Mouse (Mus musculus) neural tube, embryonic 15.5 days (tissue): ENCODE results near the gene Anxa9. TPM values are rescaled to one million over a fixed set of nuclear protein-coding genes. Genes with fewer than 3 reads are reported as not detected.

Experiments used
- ATAC-seq: fragments of 200-750 bp; cut with Nextera tagmentation; 2 replicates; pipeline ENCODE4 v1.8.0; 2017; ENCODE audit warnings: mild to moderate bottlenecking, moderate TSS enrichment, moderate library complexity; ENCODE audit not compliant: low FRiP score
- H3K27ac ChIP-seq: fragments of 300-500 bp; sonication (generic); replicated peaks from 2 replicates; pipeline ENCODE4 v1.5.1; 2015; ENCODE audit warnings: mild to moderate bottlenecking, inconsistent platforms
- H3K27me3 ChIP-seq: fragments of 300-500 bp; sonication (generic); replicated peaks from 2 replicates; pipeline ENCODE4 v1.6.1; 2015; ENCODE audit warnings: inconsistent platforms
- H3K36me3 ChIP-seq: fragments of 300-500 bp; sonication (generic); 2 replicates; pipeline ENCODE4 v1.6.1; 2015; ENCODE audit warnings: inconsistent platforms
- H3K4me1 ChIP-seq: fragments of 300-500 bp; sonication (generic); 2 replicates; pipeline ENCODE4 v1.6.1; 2015; ENCODE audit warnings: inconsistent platforms
- H3K4me2 ChIP-seq: fragments of 300-500 bp; sonication (generic); 2 replicates; pipeline ENCODE4 v1.6.1; 2015; ENCODE audit warnings: inconsistent platforms, mild to moderate bottlenecking, moderate library complexity
- H3K4me3 ChIP-seq: fragments of 300-500 bp; sonication (generic); replicated peaks from 2 replicates; pipeline ENCODE4 v1.5.1; 2015; ENCODE audit warnings: mild to moderate bottlenecking, inconsistent platforms
- H3K9ac ChIP-seq: fragments of 300-500 bp; sonication (generic); replicated peaks from 2 replicates; pipeline ENCODE4 v1.6.1; 2015; ENCODE audit warnings: mild to moderate bottlenecking, inconsistent platforms
- H3K9me3 ChIP-seq: fragments of 300-500 bp; sonication (generic); replicated peaks from 2 replicates; pipeline ENCODE4 v1.6.1; 2016; ENCODE audit warnings: inconsistent platforms
- WGBS: fragments of 180-500 bp; shearing (Covaris S2); methylation state at CpG from one replicate; pipeline ENCODE4 v1.1.7; 2015; ENCODE audit warnings: mixed read lengths; 5-methylcytosine and 5-hydroxymethylcytosine counted together
- polyA plus RNA-seq: library from polyadenylated mRNA; unstranded; fragments of >200 nt; fragmentation: Nextera tagmentation; extraction: Ambion mirVana; gene quantifications from 2 replicates; pipeline ENCODE4 v1.2.1, GENCODE M21; 2015

Anxa9 gene
- polyA plus RNA-seq, 1 experiment from 2014 or later: 0.40 TPM

DNA sequence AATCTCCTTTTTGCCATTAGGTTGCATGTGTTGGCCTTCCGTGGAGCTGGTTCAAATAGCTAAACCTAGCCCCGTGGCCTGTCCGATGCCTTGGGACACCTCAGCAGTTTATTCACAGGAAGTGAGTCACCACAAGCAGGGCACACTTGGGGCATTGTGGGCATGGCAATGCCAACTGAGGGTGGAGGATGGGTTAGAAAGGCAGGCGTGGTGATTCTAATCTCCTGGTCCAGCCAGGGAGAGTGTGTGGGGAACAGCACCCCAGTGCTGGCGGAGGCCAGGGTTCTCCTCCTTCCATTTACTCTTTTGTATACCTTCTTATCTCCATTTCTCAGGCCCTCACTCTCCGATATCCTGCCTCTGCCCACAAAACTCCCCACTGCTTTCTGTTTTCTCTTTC is 5.6 kb upstream of the Anxa9 start:
- Histone ChIP-seq H3K27ac (no peak overlapping the region), H3K4me1 (peaks cover 27% of the 10 kb centered on the region), H3K4me2 (no peak overlapping the region), H3K9me3 (no peaks in the 10 kb centered on the region), H3K36me3 (no peaks in the 10 kb centered on the region), H3K4me3 (no peak overlapping the region), H3K27me3 (no peaks in the 10 kb centered on the region), H3K9ac (no peak overlapping the region)
- WGBS: 81% methylated on average over 6 of the region's 6 CpGs
- no peak for ATAC-seq

GRCm38 (mm10) chr3:95310968-95311882 is 4.2 kb upstream of the Anxa9 start:
- ATAC-seq: no peak
- no peaks in the 10 kb centered on the region for H3K9me3 ChIP-seq
- peaks cover 16% of the 10 kb centered on the region for H3K4me1 ChIP-seq
- no peaks in the 10 kb centered on the region for H3K36me3 ChIP-seq
- no peak overlapping the region for H3K4me3 ChIP-seq
- H3K27me3 ChIP-seq: no peaks in the 10 kb centered on the region
- 66% methylated on average over 9 of the region's 9 CpGs for WGBS
- H3K9ac ChIP-seq: no peak overlapping the region
- no peak overlapping the region for H3K27ac ChIP-seq
- H3K4me2 ChIP-seq: no peak overlapping the region

GRCm38 (mm10) chr3:95310496-95310895 is 3.5 kb upstream of the Anxa9 start:
- Histone ChIP-seq H3K36me3 (no peaks in the 10 kb centered on the region), H3K4me2 (no peak overlapping the region), H3K9me3 (no peaks in the 10 kb centered on the region), H3K4me3 (no peak overlapping the region), H3K27me3 (no peaks in the 10 kb centered on the region), H3K4me1 (peaks cover 9% of the 10 kb centered on the region; the same call in 1 of the 2 replicates), H3K27ac (no peak overlapping the region), H3K9ac (no peak overlapping the region)
- ATAC-seq: no peak
- WGBS: 71% methylated on average over 3 of the region's 3 CpGs

- WGBS: 84% methylated on average over 4 of the region's 4 CpGs
- H3K27ac ChIP-seq: no peak overlapping the region
- no peaks in the 10 kb centered on the region for H3K27me3 ChIP-seq
- no peak for ATAC-seq
- no peaks in the 10 kb centered on the region for H3K9me3 ChIP-seq
- no peaks in the 10 kb centered on the region for H3K36me3 ChIP-seq
- H3K4me3 ChIP-seq: no peak overlapping the region
- no peak overlapping the region for H3K9ac ChIP-seq
- no peak overlapping the region for H3K4me2 ChIP-seq
- H3K4me1 ChIP-seq: no peaks in the 10 kb centered on the region
Observed at GRCm38 (mm10) chr3:95306244-95306643, 732 bp downstream of the Anxa9 start.

DNA sequence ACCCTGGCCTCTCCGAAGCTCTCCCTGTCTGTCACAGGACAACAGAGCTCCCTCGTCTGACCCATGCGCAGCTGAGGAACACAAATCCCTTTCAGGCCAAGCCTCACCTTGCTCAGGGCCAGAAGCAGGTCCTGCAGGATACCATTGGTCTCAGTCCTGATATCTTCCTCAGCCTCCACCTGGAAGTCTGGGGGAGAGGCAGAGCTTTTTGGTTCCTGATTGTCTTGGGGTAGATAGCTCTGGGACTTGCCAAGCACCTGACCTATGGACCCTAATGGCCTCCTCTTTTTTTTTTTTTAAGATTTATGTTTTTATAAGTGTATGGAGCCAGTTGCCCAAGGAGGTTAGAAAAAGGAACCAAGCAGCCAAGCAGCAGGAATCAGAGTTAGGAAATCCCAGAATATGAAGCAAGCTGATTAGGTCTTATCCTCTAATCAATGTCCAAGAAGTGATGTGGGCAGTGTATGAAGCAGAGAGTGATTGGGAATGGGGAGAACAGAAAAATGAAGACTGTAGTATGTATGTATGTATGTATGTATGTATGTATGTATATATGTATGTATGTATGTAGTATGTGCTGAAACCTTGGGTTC is 5.7 kb downstream of the Anxa9 start:
- WGBS: 83% methylated on average over 3 of the region's 3 CpGs
- Histone ChIP-seq H3K4me1 (no peaks in the 10 kb centered on the region), H3K9ac (no peak overlapping the region), H3K36me3 (no peaks in the 10 kb centered on the region), H3K27me3 (no peaks in the 10 kb centered on the region), H3K4me3 (no peak overlapping the region), H3K9me3 (no peaks in the 10 kb centered on the region), H3K27ac (no peak overlapping the region), H3K4me2 (no peak overlapping the region)
- no peak for ATAC-seq

DNA sequence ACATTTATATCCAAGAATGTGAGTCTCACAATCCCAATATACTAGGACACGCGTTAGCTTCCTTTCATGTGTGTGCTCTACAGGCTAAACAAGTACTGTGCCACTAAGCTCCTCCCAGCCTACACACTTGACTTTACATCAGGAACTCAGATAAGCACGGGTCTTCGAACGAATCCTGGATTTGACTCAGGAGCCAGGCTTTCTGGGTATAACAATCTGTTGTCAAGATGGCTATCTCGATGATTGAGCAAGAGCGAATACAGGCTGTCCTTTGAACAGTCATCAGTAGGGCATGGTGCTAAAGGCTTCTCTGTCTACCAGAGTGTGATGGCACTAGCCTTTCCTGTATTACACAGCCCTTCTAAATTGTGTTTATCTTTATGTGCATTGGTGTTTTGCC is 9.0 kb downstream of the Anxa9 start:
- Histone ChIP-seq H3K4me1 (no peaks in the 10 kb centered on the region), H3K27ac (no peak overlapping the region), H3K9me3 (no peaks in the 10 kb centered on the region), H3K4me2 (no peak overlapping the region), H3K27me3 (no peaks in the 10 kb centered on the region), H3K4me3 (no peak overlapping the region), H3K36me3 (peaks cover 24% of the 10 kb centered on the region), H3K9ac (no peak overlapping the region)
- no peak for ATAC-seq
- WGBS: 94% methylated on average over 7 of the region's 7 CpGs

DNA sequence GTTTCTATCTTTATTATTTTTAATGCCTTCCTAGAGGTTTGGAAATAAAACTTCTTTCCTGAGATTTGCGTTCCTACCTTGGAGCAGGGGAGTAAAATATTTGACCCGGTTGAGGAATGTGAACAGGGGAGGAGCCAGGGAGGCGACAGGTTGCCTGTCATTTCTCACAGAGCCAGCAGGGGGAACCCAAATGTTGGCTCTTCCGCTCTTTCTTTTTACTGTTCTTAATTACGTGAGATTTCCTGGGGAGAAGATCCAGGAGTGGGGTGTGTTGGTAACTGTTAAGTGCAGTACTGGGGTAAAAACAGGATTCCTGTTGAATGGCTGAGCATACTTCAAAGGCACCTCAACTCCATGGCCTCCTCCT is 10.9 kb downstream of the Anxa9 start:
- Histone ChIP-seq H3K27me3 (no peaks in the 10 kb centered on the region), H3K4me1 (no peaks in the 10 kb centered on the region), H3K4me3 (no peak overlapping the region), H3K4me2 (no peak overlapping the region), H3K27ac (no peak overlapping the region), H3K9me3 (no peaks in the 10 kb centered on the region), H3K9ac (no peak overlapping the region), H3K36me3 (peaks cover 40% of the 10 kb centered on the region)
- 10% methylated on average over 5 of the region's 5 CpGs for WGBS
- no peak; the same call in 1 of the 2 replicates for ATAC-seq

GRCm38 (mm10) chr3:95295321-95296102 is 11.5 kb downstream of the Anxa9 start:
- Histone ChIP-seq H3K4me3 (no peak overlapping the region), H3K27me3 (no peaks in the 10 kb centered on the region), H3K9ac (no peak overlapping the region), H3K36me3 (peaks cover 44% of the 10 kb centered on the region), H3K9me3 (no peaks in the 10 kb centered on the region), H3K27ac (no peak overlapping the region), H3K4me2 (no peak overlapping the region), H3K4me1 (no peaks in the 10 kb centered on the region)
- no peak for ATAC-seq
- WGBS: 86% methylated on average over 11 of the region's 11 CpGs

DNA sequence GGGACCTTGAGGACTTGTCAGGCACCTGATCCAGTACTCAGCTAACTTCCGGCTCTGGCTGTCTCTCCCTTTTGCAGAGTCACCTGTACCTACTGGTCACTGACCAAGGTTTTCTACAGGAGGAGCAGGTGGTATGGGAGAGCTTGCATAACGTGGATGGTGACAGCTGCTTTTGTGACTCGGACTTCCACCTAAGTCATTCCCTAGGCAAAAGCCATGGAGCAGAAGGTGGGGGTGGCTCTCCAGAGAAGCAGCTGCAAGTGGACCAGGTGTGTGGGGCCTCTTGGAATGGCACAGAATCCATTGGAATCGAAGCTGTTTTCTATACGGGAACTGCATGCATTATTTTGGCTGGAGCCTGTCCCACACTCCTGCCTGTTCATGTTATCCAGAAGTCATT is 12.3 kb downstream of the Anxa9 start:
- Histone ChIP-seq H3K4me1 (no peaks in the 10 kb centered on the region), H3K4me2 (no peak overlapping the region), H3K36me3 (peaks cover 45% of the 10 kb centered on the region), H3K9me3 (no peaks in the 10 kb centered on the region), H3K9ac (no peak overlapping the region), H3K27me3 (no peaks in the 10 kb centered on the region), H3K4me3 (no peak overlapping the region), H3K27ac (no peak overlapping the region)
- WGBS: 85% methylated on average over 5 of the region's 5 CpGs
- no peak for ATAC-seq

- peaks cover 45% of the 10 kb centered on the region for H3K36me3 ChIP-seq
- no peak overlapping the region for H3K4me3 ChIP-seq
- no peak overlapping the region for H3K4me2 ChIP-seq
- no peaks in the 10 kb centered on the region for H3K4me1 ChIP-seq
- WGBS: 87% methylated on average over 7 of the region's 7 CpGs
- ATAC-seq: no peak
- no peak overlapping the region for H3K9ac ChIP-seq
- no peak overlapping the region for H3K27ac ChIP-seq
- H3K27me3 ChIP-seq: no peaks in the 10 kb centered on the region
- H3K9me3 ChIP-seq: no peaks in the 10 kb centered on the region
Observed at GRCm38 (mm10) chr3:95294316-95294715, 12.7 kb downstream of the Anxa9 start.

GRCm38 (mm10) chr3:95293537-95293936 is 13.4 kb downstream of the Anxa9 start:
- H3K4me1 ChIP-seq: no peaks in the 10 kb centered on the region
- peaks cover 48% of the 10 kb centered on the region for H3K36me3 ChIP-seq
- no peak overlapping the region for H3K4me2 ChIP-seq
- H3K4me3 ChIP-seq: no peak overlapping the region
- H3K9ac ChIP-seq: no peak overlapping the region
- H3K27ac ChIP-seq: no peak overlapping the region
- no peaks in the 10 kb centered on the region for H3K9me3 ChIP-seq
- no peak for ATAC-seq
- WGBS: 84% methylated on average over 11 of the region's 11 CpGs
- H3K27me3 ChIP-seq: no peaks in the 10 kb centered on the region
